Mouse (Mus musculus) liver, adult 2 months (tissue): ENCODE results near the gene Galnt10. TPM values are rescaled to one million over a fixed set of nuclear protein-coding genes. Genes with fewer than 3 reads are reported as not detected.
A peak's percentile ranks its signal among the peaks of the same experiment; 100 is the strongest.

Experiments
- DNase-seq: peaks from one replicate; pipeline ENCODE4 v3.0.0-alpha.2; 2011; ENCODE audit warnings: low read depth, low spot score; ENCODE audit errors: extremely low read depth
- H3K27ac ChIP-seq: fragments of 200-500 bp; replicated peaks from 2 replicates; pipeline ENCODE4 v1.5.1; 2012; ENCODE audit warnings: low read depth, mild to moderate bottlenecking, control low read depth, inconsistent platforms, low read length; ENCODE audit not compliant: insufficient read depth
- H3K27me3 ChIP-seq: fragments of 200-500 bp; 2 replicates; pipeline ENCODE4 v1.6.1; 2012; ENCODE audit warnings: mild to moderate bottlenecking, moderate library complexity, low read length, inconsistent platforms; ENCODE audit not compliant: control insufficient read depth, insufficient read depth
- H3K36me3 ChIP-seq: fragments of 200-500 bp; 2 replicates; pipeline ENCODE4 v1.6.1; 2012; ENCODE audit warnings: low read length, inconsistent platforms; ENCODE audit not compliant: control insufficient read depth, insufficient read depth
- H3K4me1 ChIP-seq: fragments of 200-500 bp; 2 replicates; pipeline ENCODE4 v1.6.1; 2011; ENCODE audit warnings: low read length; ENCODE audit not compliant: control insufficient read depth, insufficient read depth
- H3K4me3 ChIP-seq: fragments of 200-500 bp; 2 replicates; pipeline ENCODE4 v1.5.1; 2011; ENCODE audit warnings: low read depth, mild to moderate bottlenecking, control low read depth, low read length, moderate library complexity; ENCODE audit not compliant: insufficient read depth
- H3K79me2 ChIP-seq: fragments of 200-500 bp; 2 replicates; pipeline ENCODE4 v1.6.1; 2012; ENCODE audit warnings: inconsistent platforms, mild to moderate bottlenecking, low read length, moderate library complexity; ENCODE audit not compliant: control insufficient read depth, insufficient read depth
- H3K9ac ChIP-seq: fragments of 200-500 bp; 2 replicates; pipeline ENCODE4 v1.6.1; 2012; ENCODE audit warnings: low read depth, mild to moderate bottlenecking, control low read depth, inconsistent platforms, low read length
- CTCF ChIP-seq: fragments of 200-500 bp; IDR thresholded peaks from 2 replicates; pipeline ENCODE4 v1.5.1; 2011; ENCODE audit warnings: low read depth, low read length, control low read depth
- POLR2A ChIP-seq: fragments of 200-500 bp; IDR thresholded peaks from 2 replicates; pipeline ENCODE4 v1.6.1; 2011; ENCODE audit warnings: low read length, control low read depth; ENCODE audit not compliant: insufficient read depth; ENCODE audit errors: extremely low read depth
- WGBS: fragments of 180-500 bp; shearing (Covaris S2); methylation state at CpG from one replicate; pipeline ENCODE4 v1.1.7; 2018; 5-methylcytosine and 5-hydroxymethylcytosine counted together
- polyA plus RNA-seq: library from polyadenylated mRNA; depleted of rRNA; stranded (reverse); fragments of >200 nt; gene quantifications from 2 replicates; pipeline ENCODE4 v1.2.3, GENCODE M21; 2012
- total RNA-seq: library from RNA; depleted of rRNA; stranded (reverse); fragments of >200 nt; gene quantifications from 2 replicates; pipeline ENCODE4 v1.2.3, GENCODE M21; 2014

Gene Galnt10
- total and polyA plus RNA-seq, 2 experiments: 2.5 to 3.9 TPM

DNA sequence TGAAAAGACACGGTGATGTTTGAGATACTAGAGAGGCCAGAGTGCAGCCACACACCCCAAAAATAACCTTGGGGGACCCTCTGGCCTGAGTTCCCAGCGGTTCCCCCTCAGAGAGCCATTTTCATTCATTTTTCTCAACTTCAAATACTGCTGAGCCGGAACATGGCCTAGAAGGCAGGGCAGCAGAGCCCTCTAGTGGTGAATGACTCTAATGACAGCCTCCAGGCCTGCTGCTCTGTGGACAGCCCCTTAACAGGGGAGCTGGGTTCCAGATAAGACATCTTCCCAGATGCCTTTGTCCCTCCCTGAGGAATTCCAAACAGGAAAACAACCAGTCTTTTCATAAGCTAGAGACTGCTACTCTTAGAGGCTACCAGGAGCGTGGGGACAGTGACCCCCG, 133.1 kb downstream of the Galnt10 start:
- TF ChIP-seq CTCF (peak; percentile 95), POLR2A (no peak)
- no peaks in the 10 kb centered on the region for H3K79me2 ChIP-seq
- H3K9ac ChIP-seq: no peak overlapping the region
- no peaks in the 10 kb centered on the region for H3K36me3 ChIP-seq
- WGBS: 36% methylated on average over 5 of the region's 5 CpGs
- H3K27me3 ChIP-seq: no peaks in the 10 kb centered on the region
- H3K4me3 ChIP-seq: no peak overlapping the region
- peak; percentile 19 for DNase-seq
- H3K27ac ChIP-seq: no peak overlapping the region
- no peaks in the 10 kb centered on the region for H3K4me1 ChIP-seq

DNA sequence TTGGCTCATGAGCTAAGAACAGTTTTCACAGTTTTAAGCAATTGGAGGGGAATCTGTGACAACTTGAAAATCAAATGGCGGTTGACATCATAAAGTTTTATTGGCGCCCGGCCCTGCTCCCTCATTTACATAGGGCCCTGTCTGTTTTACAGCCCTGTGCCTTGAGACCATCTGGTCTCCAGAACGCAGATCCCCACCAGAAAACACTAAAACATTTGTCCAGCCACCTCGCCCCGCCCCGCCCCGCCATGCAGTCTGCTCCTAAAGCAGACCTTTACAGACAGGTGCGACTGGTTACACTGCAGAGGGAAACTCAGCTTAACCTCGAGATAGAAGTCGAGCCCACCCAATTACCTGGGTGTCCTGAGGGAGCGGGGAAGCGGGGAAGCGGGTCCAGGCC, 134.6 kb downstream of the Galnt10 start:
- Histone ChIP-seq H3K27me3 (no peaks in the 10 kb centered on the region), H3K4me3 (no peak overlapping the region), H3K36me3 (no peaks in the 10 kb centered on the region), H3K9ac (no peak overlapping the region), H3K4me1 (no peaks in the 10 kb centered on the region), H3K79me2 (no peaks in the 10 kb centered on the region), H3K27ac (no peak overlapping the region)
- DNase-seq: no peak
- WGBS: 90% methylated on average over 14 of the region's 14 CpGs
- TF ChIP-seq POLR2A (no peak), CTCF (no peak)

DNA sequence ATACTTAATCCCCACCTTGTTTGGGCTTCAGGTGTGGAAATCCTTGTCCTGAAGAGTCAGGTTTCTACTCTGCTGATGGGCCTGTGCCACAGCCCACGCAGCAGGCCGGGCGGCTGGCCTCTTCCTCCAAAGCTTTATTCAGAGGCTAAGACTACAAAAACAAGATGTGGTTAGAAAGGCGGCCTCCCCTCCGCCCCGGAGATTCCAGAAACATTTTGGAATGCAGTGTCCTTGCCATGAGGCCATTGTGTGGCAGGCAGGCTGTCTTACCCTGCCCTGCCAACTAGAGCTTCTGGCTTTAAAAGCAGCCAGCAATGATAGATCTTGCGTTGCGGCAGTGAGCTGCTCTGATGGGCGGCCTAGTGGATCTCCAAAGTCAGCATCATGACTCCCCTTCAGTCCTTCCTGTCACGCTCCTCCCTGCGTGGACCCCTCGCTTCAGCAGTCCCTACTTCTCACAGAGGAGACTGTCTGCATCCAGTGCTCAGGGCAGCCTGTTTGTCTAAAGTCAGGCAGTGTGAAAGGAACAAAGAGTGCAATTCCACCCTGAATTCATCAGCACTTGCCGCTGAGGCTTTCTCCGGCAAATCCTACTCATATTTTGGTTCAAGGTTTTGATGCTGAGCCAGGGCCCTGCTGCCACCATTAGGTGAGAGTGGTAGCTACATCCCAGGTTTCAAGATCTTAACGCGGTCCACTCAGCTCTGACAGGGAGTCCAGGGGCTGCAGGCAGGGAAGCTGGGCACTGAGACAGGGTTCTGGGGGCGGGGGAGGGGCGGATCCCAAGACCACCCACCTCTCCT, 141.6 kb downstream of the Galnt10 start:
- TF ChIP-seq POLR2A (no peak), CTCF (no peak)
- Histone ChIP-seq H3K36me3 (no peaks in the 10 kb centered on the region), H3K9ac (no peak overlapping the region), H3K79me2 (no peaks in the 10 kb centered on the region), H3K27me3 (no peaks in the 10 kb centered on the region), H3K27ac (no peak overlapping the region), H3K4me1 (no peaks in the 10 kb centered on the region), H3K4me3 (no peak overlapping the region)
- DNase-seq: no peak
- WGBS: 78% methylated on average over 18 of the region's 18 CpGs

DNA sequence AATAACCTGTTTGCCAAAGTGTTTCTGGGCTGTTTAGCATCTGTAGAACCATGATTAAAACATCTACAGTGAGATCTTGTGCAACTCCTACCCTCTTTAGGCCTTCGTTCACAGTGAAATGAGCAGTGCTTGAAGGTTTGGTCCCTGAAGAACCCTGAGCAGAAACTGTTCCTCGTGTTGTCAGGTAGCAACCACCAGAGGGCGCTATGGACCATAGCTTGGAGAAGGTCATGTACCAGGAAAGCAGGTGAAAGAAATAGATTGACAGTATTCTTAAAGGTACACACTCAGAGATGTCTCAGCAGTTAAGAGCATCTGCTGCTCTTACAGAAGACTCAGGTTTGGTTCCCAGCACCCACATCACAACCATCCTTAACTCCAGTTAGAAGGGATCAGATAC, 142.7 kb downstream of the Galnt10 start:
- H3K9ac ChIP-seq: no peak overlapping the region
- H3K27me3 ChIP-seq: no peaks in the 10 kb centered on the region
- no peak overlapping the region for H3K4me3 ChIP-seq
- DNase-seq: peak; percentile 56
- peak; percentile 73 for TF ChIP-seq CTCF
- no peak for TF ChIP-seq POLR2A
- WGBS: 19% methylated on average over 3 of the region's 3 CpGs
- H3K79me2 ChIP-seq: no peaks in the 10 kb centered on the region
- H3K27ac ChIP-seq: no peak overlapping the region
- no peaks in the 10 kb centered on the region for H3K36me3 ChIP-seq
- no peaks in the 10 kb centered on the region for H3K4me1 ChIP-seq

DNA sequence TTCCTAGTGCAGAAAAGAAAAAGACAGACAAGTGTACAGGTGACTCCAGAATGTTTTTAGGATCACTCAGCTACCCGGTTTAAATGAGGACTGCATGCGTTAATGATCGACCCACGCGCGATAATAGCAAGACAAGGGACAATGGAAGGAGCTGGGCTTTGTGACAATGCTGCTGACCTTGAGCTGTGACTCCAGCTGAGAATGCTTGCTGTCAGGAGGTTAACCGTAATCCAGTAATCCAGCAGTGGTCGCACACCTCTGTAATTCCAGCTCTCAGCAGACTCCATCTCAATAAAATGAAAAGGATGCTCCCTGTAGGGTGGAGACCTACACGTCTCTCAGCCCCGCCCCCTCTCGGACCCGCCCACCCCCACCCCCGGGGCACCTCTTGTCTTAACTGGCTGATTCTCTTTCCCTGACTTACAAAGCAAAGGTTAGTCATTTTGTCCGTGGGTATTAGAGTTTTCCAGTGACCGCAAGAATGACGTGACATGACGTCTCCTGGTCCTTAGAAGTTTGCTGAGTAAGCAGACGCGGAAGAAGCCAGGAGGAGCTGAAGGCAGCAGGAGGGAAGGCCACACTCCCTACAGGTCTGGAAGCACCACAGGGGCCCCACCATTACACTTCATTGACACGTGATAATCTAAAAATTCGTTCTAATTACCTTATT, 145.8 kb downstream of the Galnt10 start:
- DNase-seq: no peak
- H3K9ac ChIP-seq: no peak overlapping the region
- no peaks in the 10 kb centered on the region for H3K27me3 ChIP-seq
- H3K27ac ChIP-seq: no peak overlapping the region
- no peaks in the 10 kb centered on the region for H3K4me1 ChIP-seq
- H3K4me3 ChIP-seq: no peak overlapping the region
- H3K79me2 ChIP-seq: no peaks in the 10 kb centered on the region
- H3K36me3 ChIP-seq: no peaks in the 10 kb centered on the region
- TF ChIP-seq CTCF: no peak
- TF ChIP-seq POLR2A: no peak
- WGBS: 26% methylated on average over 21 of the region's 21 CpGs

DNA sequence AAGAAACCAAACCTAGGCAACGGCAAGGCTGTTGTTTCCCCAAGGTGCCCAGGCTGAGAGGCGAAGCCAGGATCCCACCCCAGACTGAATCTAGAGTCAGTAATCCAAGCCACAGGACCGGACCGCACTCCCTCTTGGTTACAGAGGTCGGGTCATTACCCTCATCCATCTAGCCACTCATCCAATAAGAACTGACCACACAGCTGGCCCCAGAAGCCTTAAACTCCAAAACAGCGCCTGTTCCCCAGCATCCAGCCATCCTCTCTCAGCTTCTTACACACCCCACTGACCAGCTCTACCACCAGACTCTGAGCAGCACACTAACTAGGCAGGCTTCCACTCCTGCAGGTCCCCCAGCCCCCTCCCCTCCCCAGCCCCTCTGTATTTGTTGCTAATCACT, 149.8 kb downstream of the Galnt10 start:
- Histone ChIP-seq H3K9ac (no peak overlapping the region), H3K4me3 (no peak overlapping the region), H3K4me1 (no peaks in the 10 kb centered on the region), H3K36me3 (no peaks in the 10 kb centered on the region), H3K27me3 (no peaks in the 10 kb centered on the region), H3K27ac (no peak overlapping the region), H3K79me2 (no peaks in the 10 kb centered on the region)
- TF ChIP-seq POLR2A: no peak
- TF ChIP-seq CTCF: no peak
- DNase-seq: no peak
- 58% methylated on average over 6 of the region's 6 CpGs for WGBS
